Mouse (Mus musculus) lung, postnatal 0 days (tissue): ENCODE results near the gene Cacna2d4.

Experiments
- CTCF ChIP-seq: IDR thresholded peaks from 2 replicates; pipeline ENCODE4 v1.5.1; 2016; ENCODE audit warnings: antibody characterized with exemption, mild to moderate bottlenecking
- EP300 ChIP-seq: IDR thresholded peaks from 2 replicates; pipeline ENCODE4 v1.6.1; 2016; ENCODE audit warnings: antibody characterized with exemption, mild to moderate bottlenecking, control low read depth

DNA sequence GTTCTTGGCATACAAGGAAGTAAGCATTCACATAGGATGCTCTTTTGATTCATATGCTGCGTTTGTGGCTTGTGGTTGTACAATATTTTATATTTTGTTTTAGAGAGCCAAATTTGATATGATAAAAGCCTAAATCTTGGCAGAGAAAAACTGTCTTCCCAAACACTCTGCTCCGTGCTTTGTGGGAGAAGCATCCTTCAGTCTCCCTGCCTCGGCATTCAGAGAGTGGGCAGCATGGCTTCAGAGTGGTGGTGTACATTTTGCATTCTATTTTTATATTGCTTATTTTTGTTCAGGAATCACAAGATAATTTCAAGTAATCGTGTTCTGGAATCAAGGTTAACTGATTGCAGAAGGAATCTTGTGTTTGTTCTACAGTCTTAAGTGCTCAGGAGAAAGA lies 44.8 kb upstream of the Cacna2d4 start:
- no peak for TF ChIP-seq EP300
- TF ChIP-seq CTCF = no peak
